Mouse (Mus musculus): Measurements from ENCODE around the gene Sord. TPM values are rescaled to one million over a fixed set of nuclear protein-coding genes. Genes with fewer than 3 reads are reported as not detected.

Sord gene
- total and polyA plus RNA-seq, 3 experiments, result 39.6 to 61.7 TPM; not detected in 1

GRCm38 (mm10) chr2:122301081-122301920 is 66.8 kb downstream of the Sord start:
- no peak for DNase-seq (ENCODE audit: low read depth, low spot score)
- no peaks in the 10 kb centered on the region for H3K9me3 ChIP-seq (replicated peaks; ENCODE audit: insufficient read depth, low read length)
- H3K27me3 ChIP-seq (ENCODE audit: control insufficient read depth in 1 of 2, insufficient read depth in 2 of 2, low read length in 2 of 2), result no peaks in the 10 kb centered on the region; a peak in 1 of 4 replicates
- no peaks in the 10 kb centered on the region for H3K4me1 ChIP-seq (ENCODE audit: control insufficient read depth in 1 of 2, insufficient read depth in 2 of 2, low read length in 2 of 2)
- TF ChIP-seq SIN3A (IDR thresholded peaks at IDR 0.05; ENCODE audit: low read length) (no peak), HCFC1 (IDR thresholded peaks at IDR 0.05; ENCODE audit: low read depth, low read length) (no peak), TBP (IDR thresholded peaks at IDR 0.05; ENCODE audit: low read depth, low read length) (no peak), ZMIZ1 (IDR thresholded peaks at IDR 0.05; ENCODE audit: low read depth, low read length) (no peak), EP300 (IDR thresholded peaks at IDR 0.05; ENCODE audit: low read depth in 1 of 2, low read length in 2 of 2) (no peak), ELF1 (IDR thresholded peaks at IDR 0.05; ENCODE audit: low read depth, low read length) (no peak), UBTF (IDR thresholded peaks at IDR 0.05; ENCODE audit: borderline replicate concordance, insufficient read depth, low read depth, low read length) (no peak), TAL1 (IDR thresholded peaks at IDR 0.05; ENCODE audit: low read length) (no peak), NELFE (IDR thresholded peaks at IDR 0.05; ENCODE audit: low read depth, low read length) (no peak), RAD21 (IDR thresholded peaks at IDR 0.05; ENCODE audit: low read depth, low read length) (no peak), USF2 (IDR thresholded peaks at IDR 0.05; ENCODE audit: borderline replicate concordance in 1 of 2, insufficient read depth in 1 of 2, low read depth in 1 of 2, low read length in 2 of 2) (no peak), POLR2AphosphoS5 (IDR thresholded peaks at IDR 0.05; ENCODE audit: borderline replicate concordance, low read depth, low read length) (no peak), ZKSCAN1 (IDR thresholded peaks at IDR 0.05; ENCODE audit: low read depth, low read length) (no peak), GATA1 (IDR thresholded peaks at IDR 0.05; ENCODE audit: low read depth, low read length) (no peak), ETS1 (IDR thresholded peaks at IDR 0.05; ENCODE audit: low read depth, low read length) (no peak), RCOR1 (IDR thresholded peaks at IDR 0.05; ENCODE audit: low read depth, low read length) (no peak), ZC3H11A (IDR thresholded peaks at IDR 0.05; ENCODE audit: low read depth, low read length) (no peak)
- H3K27ac ChIP-seq (ENCODE audit: control insufficient read depth, low read depth, low read length), result no peak overlapping the region
- H3K36me3 ChIP-seq (ENCODE audit: control insufficient read depth in 1 of 2, insufficient read depth in 2 of 2, low read length in 2 of 2), result no peaks in the 10 kb centered on the region
- no peaks in the 10 kb centered on the region for H3K79me2 ChIP-seq (ENCODE audit: control insufficient read depth, insufficient read depth, low read length, poor library complexity)
- H3K4me3 ChIP-seq (ENCODE audit: control insufficient read depth in 1 of 2, insufficient read depth in 1 of 2, low read depth in 2 of 2, low read length in 2 of 2), result no peak overlapping the region
- H3K9ac ChIP-seq (ENCODE audit: control insufficient read depth, low read depth, low read length, poor library complexity, severe bottlenecking), result no peak overlapping the region

GRCm38 (mm10) chr2:122301921-122302573 is 67.5 kb downstream of the Sord start:
- Histone ChIP-seq H3K27ac (ENCODE audit: control insufficient read depth, low read depth, low read length) (no peak overlapping the region), H3K27me3 (ENCODE audit: control insufficient read depth in 1 of 2, insufficient read depth in 2 of 2, low read length in 2 of 2) (no peaks in the 10 kb centered on the region; a peak in 2 of 4 replicates), H3K36me3 (ENCODE audit: control insufficient read depth in 1 of 2, insufficient read depth in 2 of 2, low read length in 2 of 2) (no peaks in the 10 kb centered on the region), H3K9me3 (replicated peaks; ENCODE audit: insufficient read depth, low read length) (no peaks in the 10 kb centered on the region), H3K79me2 (ENCODE audit: control insufficient read depth, insufficient read depth, low read length, poor library complexity) (no peaks in the 10 kb centered on the region), H3K4me3 (ENCODE audit: control insufficient read depth in 1 of 2, insufficient read depth in 1 of 2, low read depth in 2 of 2, low read length in 2 of 2) (no peak overlapping the region), H3K4me1 (ENCODE audit: control insufficient read depth in 1 of 2, insufficient read depth in 2 of 2, low read length in 2 of 2) (no peaks in the 10 kb centered on the region), H3K9ac (ENCODE audit: control insufficient read depth, low read depth, low read length, poor library complexity, severe bottlenecking) (no peak overlapping the region)
- no peak for DNase-seq (ENCODE audit: low read depth, low spot score)
- TF ChIP-seq EP300 (IDR thresholded peaks at IDR 0.05; ENCODE audit: low read depth in 1 of 2, low read length in 2 of 2), result no peak
- TF ChIP-seq POLR2A (IDR thresholded peaks at IDR 0.05; ENCODE audit: control insufficient read depth in 1 of 2, insufficient read depth in 1 of 2, low read depth in 1 of 2, low read length in 2 of 2, poor library complexity in 1 of 2), result no peak
- no peak for TF ChIP-seq ELF1 (IDR thresholded peaks at IDR 0.05; ENCODE audit: low read depth, low read length)
- TF ChIP-seq KAT2A (conservative IDR thresholded peaks at IDR 0.05; ENCODE audit: low read depth, low read length), result no peak
- TF ChIP-seq NRF1 (IDR thresholded peaks at IDR 0.05; ENCODE audit: insufficient read depth, low read depth, low read length, poor library complexity, severe bottlenecking), result no peak
- TF ChIP-seq RAD21 (IDR thresholded peaks at IDR 0.05; ENCODE audit: low read depth, low read length), result no peak
- TF ChIP-seq MYC (IDR thresholded peaks at IDR 0.05; ENCODE audit: low read depth, low read length), result no peak
- no peak for TF ChIP-seq POLR2AphosphoS5 (IDR thresholded peaks at IDR 0.05; ENCODE audit: borderline replicate concordance, low read depth, low read length)
- no peak for TF ChIP-seq MAFK (IDR thresholded peaks at IDR 0.05; ENCODE audit: borderline replicate concordance, low read depth, low read length)
- TF ChIP-seq MAZ (IDR thresholded peaks at IDR 0.05; ENCODE audit: low read depth, low read length), result no peak
- no peak for TF ChIP-seq HCFC1 (IDR thresholded peaks at IDR 0.05; ENCODE audit: low read depth, low read length)
- TF ChIP-seq JUND (IDR thresholded peaks at IDR 0.05; ENCODE audit: low read depth, low read length), result no peak
- no peak for TF ChIP-seq ZNF384 (IDR thresholded peaks at IDR 0.05; ENCODE audit: low read depth, low read length)
- TF ChIP-seq NELFE (IDR thresholded peaks at IDR 0.05; ENCODE audit: low read depth, low read length), result no peak
- no peak for TF ChIP-seq TCF12 (IDR thresholded peaks at IDR 0.05; ENCODE audit: low read depth, low read length)
